Mouse (Mus musculus): ENCODE measurements at regions not wholly inside any gene's neighbourhood (a gene's known extent, or its start where the extent isn't known, plus 50 kb on each side); places are given as distances from the start of the nearest gene placed in this dataset.

DNA sequence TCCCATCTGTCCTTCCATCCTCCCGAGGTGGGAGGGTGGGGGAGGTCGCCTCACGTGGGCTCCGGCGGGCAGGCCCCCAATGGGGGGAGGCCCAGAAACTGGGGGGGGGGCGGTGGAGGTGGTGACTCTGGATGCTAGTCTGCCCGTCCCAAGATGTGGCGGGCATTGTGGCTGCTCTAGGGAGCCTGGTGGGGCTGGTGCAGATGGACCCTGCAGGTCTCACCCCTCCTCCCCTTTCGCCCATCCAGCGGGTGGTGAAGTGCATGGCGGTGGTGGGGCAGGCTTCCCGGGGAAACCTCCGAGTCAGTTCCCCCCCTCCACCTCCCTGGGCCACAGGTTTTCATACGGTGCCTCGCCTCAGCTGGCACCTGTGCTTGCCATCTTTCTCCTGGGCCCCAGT, 88.6 kb downstream of the Inhba start:
- Histone ChIP-seq H3K4me3 (no peak overlapping the region), H3K4me1 (no peaks in the 10 kb centered on the region), H3K9me3 (peaks cover 18% of the 10 kb centered on the region; the same call in 1 of the 2 replicates), H3K9ac (no peak overlapping the region), H3K27me3 (no peaks in the 10 kb centered on the region), H3K36me3 (no peaks in the 10 kb centered on the region), H3K4me2 (replicated peaks) (no peak overlapping the region), H3K27ac (no peak overlapping the region)
- ATAC-seq (ENCODE audit: low FRiP score, low read depth): no peak
- WGBS: 86% methylated on average over 15 of the region's 15 CpGs

DNA sequence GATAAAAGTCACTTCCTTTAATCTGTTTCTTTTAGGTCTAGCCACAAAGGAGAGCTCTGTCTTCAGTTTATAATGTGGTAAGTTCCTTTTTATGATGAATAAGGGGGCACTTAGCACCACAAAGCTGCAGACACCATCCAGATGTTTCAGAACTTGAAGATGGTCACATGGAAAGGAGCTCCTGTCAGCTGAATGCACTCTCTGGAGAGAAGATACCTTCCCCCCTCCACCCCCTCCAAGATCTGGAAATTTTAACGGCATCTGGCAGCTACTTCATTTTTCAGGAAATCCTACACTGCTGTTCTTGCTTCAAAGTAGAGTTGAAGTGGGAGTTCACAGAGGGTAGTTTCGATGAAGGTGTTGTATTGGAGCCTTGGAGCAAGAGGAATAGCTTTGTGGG, 103.2 kb downstream of the Inhba start:
- 28% methylated on average over 2 of the region's 2 CpGs for WGBS
- Histone ChIP-seq H3K4me1 (peaks cover 8% of the 10 kb centered on the region; the same call in 1 of the 2 replicates), H3K27ac (no peak overlapping the region), H3K9ac (no peak overlapping the region), H3K36me3 (no peaks in the 10 kb centered on the region), H3K9me3 (no peaks in the 10 kb centered on the region), H3K27me3 (no peaks in the 10 kb centered on the region), H3K4me3 (no peak overlapping the region), H3K4me2 (replicated peaks) (no peak overlapping the region)
- peak; percentile 90 for ATAC-seq (ENCODE audit: low FRiP score, low read depth)

DNA sequence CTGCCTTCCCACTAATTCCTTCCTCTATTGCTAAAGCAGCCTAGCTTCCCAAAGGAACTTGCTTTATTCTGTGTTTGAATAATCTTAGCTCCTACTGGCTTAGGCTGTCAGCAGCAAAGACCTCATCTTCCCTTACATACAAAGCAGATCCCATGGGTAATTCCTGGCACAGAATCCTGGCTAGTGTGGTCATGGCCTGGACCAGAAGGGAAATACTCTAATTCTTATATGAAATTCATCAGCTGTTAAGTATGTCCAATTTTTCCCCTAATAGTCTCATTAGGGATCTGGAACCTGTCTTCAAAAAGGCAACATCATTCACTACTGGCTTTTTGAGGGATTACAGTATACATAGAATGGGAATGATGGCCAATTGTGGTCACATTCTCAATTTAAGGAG, 135.0 kb downstream of the Inhba start:
- Histone ChIP-seq H3K9me3 (no peaks in the 10 kb centered on the region), H3K4me3 (no peak overlapping the region)
- ATAC-seq (ENCODE audit: low FRiP score, low read depth): no peak

DNA sequence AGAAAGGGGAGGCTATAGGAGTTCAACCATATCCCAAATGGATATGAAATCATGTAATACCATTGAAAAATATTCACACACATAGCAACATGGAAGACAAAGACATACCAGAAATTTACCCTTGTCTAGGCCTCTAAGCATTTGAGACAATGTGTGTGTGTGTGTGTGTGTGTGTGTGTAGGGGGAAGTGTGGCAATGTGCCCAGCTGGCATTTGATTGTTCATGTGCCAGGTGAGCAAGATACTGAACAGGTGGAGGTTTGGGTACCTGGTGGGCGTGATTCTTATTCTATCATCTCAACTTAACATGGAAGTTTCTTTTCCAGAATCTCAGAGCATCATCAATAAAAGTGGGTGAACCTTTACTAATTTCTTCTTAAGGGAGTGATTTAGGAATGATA, 143.3 kb downstream of the Inhba start:
- no peak for ATAC-seq (ENCODE audit: low FRiP score, low read depth)
- WGBS: 78% methylated on average over 1 of the region's 1 CpGs

More for the DNA sequence above, 135.0 kb downstream of the Inhba start:
- H3K4me2 ChIP-seq (replicated peaks): no peak overlapping the region
- H3K27ac ChIP-seq: no peak overlapping the region
- no peaks in the 10 kb centered on the region for H3K36me3 ChIP-seq
- H3K9ac ChIP-seq: no peak overlapping the region
- H3K4me1 ChIP-seq: no peaks in the 10 kb centered on the region
- H3K27me3 ChIP-seq: no peaks in the 10 kb centered on the region

DNA sequence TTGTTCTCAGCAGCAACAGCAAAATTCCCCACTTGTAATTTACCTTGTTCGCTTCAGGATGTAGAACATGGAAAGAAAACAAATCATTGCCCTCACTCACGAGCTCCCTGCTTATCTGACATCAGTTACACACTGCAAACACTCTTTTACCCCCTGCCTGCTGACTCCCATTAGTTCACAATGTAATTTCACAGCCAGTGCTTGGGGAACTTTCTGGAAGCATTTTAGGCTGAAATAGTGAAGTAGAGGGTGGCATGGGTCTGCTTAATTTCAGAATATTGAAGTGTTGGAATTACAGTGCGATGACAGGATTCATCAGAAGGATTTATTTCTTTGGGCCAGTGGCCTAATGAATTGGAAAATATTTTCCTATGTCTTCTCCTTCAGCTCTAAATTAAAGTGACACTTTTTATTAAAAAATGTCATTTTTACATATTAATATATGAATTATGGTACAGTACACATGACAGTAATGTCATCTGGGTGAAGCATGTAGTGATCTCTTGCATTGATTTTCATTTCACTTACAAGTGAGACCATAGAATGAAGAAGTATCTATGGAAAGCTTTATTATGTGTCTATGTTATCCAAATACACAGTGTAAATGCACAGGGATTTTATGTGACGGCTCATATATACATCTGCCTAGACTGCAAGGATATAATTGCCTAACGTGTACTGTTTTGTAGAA, 153.7 kb downstream of the Inhba start:
- WGBS: 61% methylated on average over 5 of the region's 5 CpGs
- Histone ChIP-seq H3K9me3 (no peaks in the 10 kb centered on the region), H3K4me3 (no peak overlapping the region), H3K36me3 (no peaks in the 10 kb centered on the region), H3K4me2 (replicated peaks) (no peak overlapping the region), H3K4me1 (no peaks in the 10 kb centered on the region), H3K27me3 (no peaks in the 10 kb centered on the region), H3K27ac (no peak overlapping the region), H3K9ac (no peak overlapping the region)
- no peak for ATAC-seq (ENCODE audit: low FRiP score, low read depth)

More for the DNA sequence above, 143.3 kb downstream of the Inhba start:
- no peak overlapping the region for H3K4me2 ChIP-seq (replicated peaks)
- H3K27me3 ChIP-seq: no peaks in the 10 kb centered on the region
- H3K4me3 ChIP-seq: no peak overlapping the region
- H3K36me3 ChIP-seq: no peaks in the 10 kb centered on the region
- no peaks in the 10 kb centered on the region for H3K9me3 ChIP-seq
- no peak overlapping the region for H3K27ac ChIP-seq
- no peaks in the 10 kb centered on the region for H3K4me1 ChIP-seq
- H3K9ac ChIP-seq: no peak overlapping the region

DNA sequence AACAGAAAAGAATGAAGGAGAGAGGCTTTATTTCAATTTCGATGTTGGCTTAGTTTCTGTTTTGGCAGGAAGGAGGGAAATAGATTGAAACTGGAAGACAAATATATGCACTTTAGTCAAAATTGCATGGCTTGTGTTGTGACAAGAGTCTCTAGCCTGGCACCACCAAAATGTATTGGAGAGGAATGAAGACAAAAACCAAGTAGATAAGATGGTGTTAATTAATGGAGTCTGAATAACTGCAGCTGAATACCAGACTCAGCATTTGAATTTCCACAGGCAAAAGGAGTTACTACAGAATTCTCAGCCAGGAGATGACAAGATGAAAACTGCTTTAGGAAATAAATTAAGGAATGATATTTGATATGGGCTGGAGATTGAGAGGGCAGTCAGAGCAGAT, 185.0 kb downstream of the Inhba start:
- Histone ChIP-seq H3K36me3 (no peaks in the 10 kb centered on the region), H3K27ac (no peak overlapping the region), H3K27me3 (no peaks in the 10 kb centered on the region), H3K9ac (no peak overlapping the region), H3K4me3 (no peak overlapping the region), H3K9me3 (no peaks in the 10 kb centered on the region), H3K4me2 (replicated peaks) (no peak overlapping the region), H3K4me1 (no peaks in the 10 kb centered on the region)
- no peak for ATAC-seq (ENCODE audit: low FRiP score, low read depth)
- 90% methylated on average over 1 of the region's 1 CpGs for WGBS

DNA sequence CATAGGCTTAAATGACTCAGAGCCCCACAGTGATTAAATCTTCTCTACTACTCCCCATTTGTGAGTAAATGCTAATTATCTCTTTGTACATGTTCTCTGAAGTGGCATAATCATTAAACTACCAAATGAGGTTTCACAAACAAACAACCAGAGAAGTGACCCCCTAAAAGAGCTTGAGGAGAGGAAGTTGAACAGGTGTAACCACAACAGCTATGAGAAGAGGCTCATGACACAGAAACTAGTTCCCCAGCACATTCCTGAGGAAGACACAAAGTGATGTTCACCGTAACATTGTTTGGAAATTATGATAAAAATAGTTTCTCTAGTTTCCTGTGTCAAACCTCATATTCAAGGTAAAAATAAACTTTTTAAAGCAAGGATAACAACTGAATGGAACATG, 188.4 kb downstream of the Inhba start:
- Histone ChIP-seq H3K4me2 (replicated peaks) (no peak overlapping the region), H3K9me3 (no peaks in the 10 kb centered on the region), H3K27ac (no peak overlapping the region), H3K36me3 (no peaks in the 10 kb centered on the region), H3K4me3 (no peak overlapping the region), H3K27me3 (no peaks in the 10 kb centered on the region), H3K4me1 (peaks cover 7% of the 10 kb centered on the region), H3K9ac (no peak overlapping the region)
- WGBS: 85% methylated on average over 1 of the region's 1 CpGs
- ATAC-seq (ENCODE audit: low FRiP score, low read depth): no peak

DNA sequence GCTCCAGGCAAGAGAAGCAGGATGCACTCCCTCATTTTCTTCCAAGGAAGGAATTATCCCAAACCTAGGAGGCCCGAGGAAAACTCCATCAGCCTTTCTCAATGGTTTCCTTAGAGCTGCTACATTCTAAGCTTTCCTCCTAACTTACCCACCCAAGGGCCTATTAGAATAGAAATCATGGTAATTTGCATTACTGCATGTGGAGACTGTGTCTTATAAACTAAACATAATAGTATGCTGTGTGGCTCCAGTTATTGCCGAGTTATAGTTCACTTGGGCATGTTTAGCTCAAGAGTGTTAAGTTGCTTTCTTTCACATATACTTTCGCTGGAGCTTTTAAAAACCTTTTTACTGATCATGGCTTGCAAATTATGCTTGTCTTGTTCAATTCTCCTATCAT, 191.5 kb downstream of the Inhba start:
- peak; percentile 59; the same call in 1 of the 2 replicates for ATAC-seq (ENCODE audit: low FRiP score, low read depth)
- H3K27ac ChIP-seq: no peak overlapping the region
- H3K9ac ChIP-seq: no peak overlapping the region
- peaks cover 7% of the 10 kb centered on the region for H3K4me1 ChIP-seq
- H3K9me3 ChIP-seq: no peaks in the 10 kb centered on the region
- WGBS: 42% methylated on average over 3 of the region's 3 CpGs
- 0 out of 2 replicates have a peak overlapping the region, but pooled peaks have one; percentile 14 for H3K4me2 ChIP-seq (replicated peaks)
- no peak overlapping the region for H3K4me3 ChIP-seq
- H3K36me3 ChIP-seq: no peaks in the 10 kb centered on the region
- no peaks in the 10 kb centered on the region for H3K27me3 ChIP-seq

DNA sequence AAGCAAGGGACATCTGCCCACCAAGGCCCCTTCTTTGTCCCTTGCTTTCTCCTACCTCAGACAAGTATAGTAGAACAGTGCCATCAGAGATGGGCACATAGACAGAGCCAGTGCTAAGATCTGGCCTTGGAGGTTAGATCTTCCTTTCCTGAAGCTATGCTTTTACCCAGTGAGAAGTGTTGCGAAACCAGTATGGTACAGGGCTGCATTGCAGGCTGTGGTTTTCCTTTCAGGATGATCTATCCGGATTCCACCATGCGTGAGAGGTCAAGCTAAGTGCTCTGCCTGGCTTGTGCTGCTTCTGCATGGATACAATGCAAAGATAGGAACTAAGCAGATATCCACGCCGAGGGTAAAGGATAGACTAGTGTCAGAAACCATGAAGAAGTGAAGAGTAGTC, 192.4 kb downstream of the Inhba start:
- Histone ChIP-seq H3K9ac (no peak overlapping the region), H3K9me3 (no peaks in the 10 kb centered on the region), H3K27ac (no peak overlapping the region), H3K36me3 (no peaks in the 10 kb centered on the region), H3K4me3 (no peak overlapping the region), H3K4me2 (replicated peaks) (no peak overlapping the region), H3K4me1 (peaks cover 7% of the 10 kb centered on the region), H3K27me3 (no peaks in the 10 kb centered on the region)
- ATAC-seq (ENCODE audit: low FRiP score, low read depth): no peak
- 93% methylated on average over 5 of the region's 5 CpGs for WGBS

DNA sequence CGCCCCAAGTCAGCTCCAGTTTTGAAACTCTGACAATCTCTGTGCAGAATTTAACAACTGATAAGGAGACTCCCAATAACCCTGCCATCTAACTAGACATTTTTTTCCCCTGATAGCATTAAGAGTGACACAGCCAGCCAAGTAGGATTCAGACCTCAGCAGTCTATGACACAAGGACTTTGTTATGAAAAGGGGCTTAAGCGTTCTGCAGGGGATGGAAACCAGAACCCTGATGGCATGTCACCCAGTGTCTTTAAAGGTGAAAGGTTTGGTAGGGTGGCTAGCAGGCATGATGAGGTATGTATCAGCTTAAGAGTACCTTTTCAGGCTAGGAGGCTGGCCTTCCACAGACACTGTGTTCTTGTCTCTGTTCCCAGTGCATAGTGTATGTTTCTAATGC, 199.8 kb downstream of the Inhba start:
- Histone ChIP-seq H3K9ac (no peak overlapping the region), H3K4me3 (no peak overlapping the region), H3K27me3 (no peaks in the 10 kb centered on the region), H3K4me2 (replicated peaks) (no peak overlapping the region), H3K27ac (no peak overlapping the region), H3K9me3 (no peaks in the 10 kb centered on the region), H3K4me1 (peaks cover 5% of the 10 kb centered on the region; the same call in 1 of the 2 replicates), H3K36me3 (no peaks in the 10 kb centered on the region)
- WGBS: 74% methylated on average over 2 of the region's 2 CpGs
- no peak for ATAC-seq (ENCODE audit: low FRiP score, low read depth)

DNA sequence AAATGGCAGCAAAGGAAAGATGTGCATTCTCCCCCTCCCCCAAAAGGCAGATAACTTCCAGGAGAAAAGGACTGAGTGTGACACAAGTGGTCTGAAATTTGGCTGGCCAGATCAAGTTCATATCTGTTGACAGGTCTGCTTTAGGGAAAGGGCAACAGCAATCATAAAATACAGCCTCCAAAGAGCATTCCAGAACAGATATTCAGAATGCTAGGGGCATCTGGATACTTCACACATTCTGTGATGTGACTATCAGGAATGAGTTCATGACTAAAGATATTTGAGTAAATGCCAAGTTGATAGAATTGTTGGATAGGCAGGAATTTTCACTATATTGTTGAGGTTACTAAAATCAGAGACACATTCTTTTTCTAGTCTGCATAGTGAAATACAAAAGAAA, 208.2 kb downstream of the Inhba start:
- Histone ChIP-seq H3K9ac (no peak overlapping the region), H3K27ac (no peak overlapping the region), H3K36me3 (no peaks in the 10 kb centered on the region), H3K4me3 (no peak overlapping the region), H3K9me3 (no peaks in the 10 kb centered on the region), H3K4me1 (no peaks in the 10 kb centered on the region), H3K4me2 (replicated peaks) (no peak overlapping the region), H3K27me3 (no peaks in the 10 kb centered on the region)
- no peak for ATAC-seq (ENCODE audit: low FRiP score, low read depth)

DNA sequence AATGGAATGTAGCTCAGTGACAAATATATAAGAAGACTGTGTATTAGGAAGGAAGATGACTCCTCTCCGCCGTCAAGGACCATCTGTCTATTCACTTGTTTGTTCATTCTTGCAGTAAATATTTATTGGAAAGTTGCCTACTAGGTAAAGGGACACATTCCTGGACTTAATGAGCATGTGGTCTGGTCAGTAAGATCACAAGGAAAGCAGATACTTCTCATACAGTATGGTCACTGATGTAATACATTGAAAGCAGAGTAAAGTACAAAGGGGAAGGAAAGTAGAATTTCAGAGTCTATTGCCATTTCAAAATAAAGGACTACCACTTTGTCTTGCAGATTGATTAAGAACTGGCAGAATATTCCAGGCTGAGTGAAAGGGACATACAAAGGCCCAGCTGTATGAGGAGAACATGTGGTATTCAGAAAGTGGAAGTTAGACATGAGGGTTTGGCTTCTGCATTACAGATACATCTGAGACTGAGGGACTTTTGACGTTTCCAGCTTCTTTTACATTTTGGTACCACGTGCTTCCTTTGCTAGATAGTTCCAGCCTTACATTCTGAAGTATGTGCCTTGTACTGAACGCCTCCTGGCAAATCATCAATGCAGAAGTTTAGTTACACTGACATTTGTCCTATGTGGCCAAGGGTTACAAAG, 211.4 kb downstream of the Inhba start:
- no peak overlapping the region for H3K4me3 ChIP-seq
- no peaks in the 10 kb centered on the region for H3K9me3 ChIP-seq
- no peaks in the 10 kb centered on the region for H3K27me3 ChIP-seq
- H3K27ac ChIP-seq: no peak overlapping the region
- H3K4me1 ChIP-seq: 0 out of 2 replicates have a peak, but pooled peaks cover 3% of the 10 kb centered on the region
- H3K36me3 ChIP-seq: no peaks in the 10 kb centered on the region
- H3K4me2 ChIP-seq (replicated peaks): no peak overlapping the region
- no peak overlapping the region for H3K9ac ChIP-seq
- ATAC-seq (ENCODE audit: low FRiP score, low read depth): no peak
- WGBS: 68% methylated on average over 5 of the region's 5 CpGs

DNA sequence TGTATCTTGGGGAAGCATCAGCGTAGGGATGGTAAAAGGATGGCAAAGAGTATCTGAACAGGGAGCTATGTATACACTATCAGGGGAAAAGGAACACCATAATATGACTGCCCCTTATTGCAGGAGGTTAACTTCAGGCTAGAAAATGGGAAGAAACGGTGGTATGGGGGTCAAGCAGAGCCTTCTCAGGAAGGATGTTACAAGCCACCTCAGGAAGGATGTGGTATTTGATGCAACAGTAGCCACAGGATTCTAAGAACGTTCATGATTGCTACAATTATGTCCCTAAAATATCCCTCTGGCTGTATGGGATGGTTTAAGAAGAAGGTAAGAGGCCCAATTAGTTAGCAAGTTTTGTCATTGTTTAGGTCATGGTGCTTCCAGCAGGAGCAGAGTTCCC, 249.5 kb downstream of the Inhba start:
- Histone ChIP-seq H3K36me3 (no peaks in the 10 kb centered on the region), H3K9me3 (no peaks in the 10 kb centered on the region), H3K4me1 (no peaks in the 10 kb centered on the region), H3K9ac (no peak overlapping the region), H3K4me2 (replicated peaks) (no peak overlapping the region), H3K27ac (no peak overlapping the region), H3K4me3 (no peak overlapping the region), H3K27me3 (no peaks in the 10 kb centered on the region)
- 84% methylated on average over 3 of the region's 3 CpGs for WGBS
- no peak for ATAC-seq (ENCODE audit: low FRiP score, low read depth)
